In genomic region chr10:17332025-17332767, GRCm38 (mm10) we compare ENCODE assay signal across 8 mouse cellular contexts.
DNase-seq lines count a peak whose midpoint lies in the region; ATAC-seq and TF ChIP-seq lines count a peak whose summit lies in the region.

No protein-coding gene starts in this region.

- no peak for TF ChIP-seq CTCF in intestine, postnatal 0 days (IDR thresholded peaks at IDR 0.05; ENCODE audit: low read depth)
- peak; percentile 35; the same call in 1 of the 2 replicates for TF ChIP-seq CTCF in midbrain, postnatal 0 days (IDR thresholded peaks at IDR 0.05)
- TF ChIP-seq CTCF in thymus, adult 2 months (IDR thresholded peaks at IDR 0.05; ENCODE audit: borderline replicate concordance, control insufficient read depth, extremely low read depth, insufficient read depth, low read length, poor library complexity), result no peak

- peak; percentile 8 for DNase-seq in thymus, postnatal 14 days
- no peak for DNase-seq in thymus, postnatal 25 days
- peak; percentile 25 for DNase-seq in midbrain, postnatal 0 days (ENCODE audit: low spot score)
- DNase-seq in ovary, postnatal 10 days (ENCODE audit: low spot score), result no peak
- DNase-seq in left cerebral cortex, adult 8-10 months (ENCODE audit: low spot score in 2 of 2), result no peak
- no peak for DNase-seq in thymus, adult 2 months

- H3K9me3 ChIP-seq in embryonic facial prominence, embryonic 12.5 days, result no peaks in the 10 kb centered on the region
- no peaks in the 10 kb centered on the region for H3K9me3 ChIP-seq in intestine, postnatal 0 days (ENCODE audit: control insufficient read depth)
- H3K9me3 ChIP-seq in midbrain, postnatal 0 days (ENCODE audit: low read length), result no peaks in the 10 kb centered on the region

- peak overlapping the region; percentile 29 for H3K4me3 ChIP-seq in embryonic facial prominence, embryonic 12.5 days
- peak overlapping the region; percentile 21; the same call in 1 of the 2 replicates for H3K4me3 ChIP-seq in intestine, postnatal 0 days (ENCODE audit: low read depth, low read length)
- peak overlapping the region; percentile 26; the same call in 1 of the 2 replicates for H3K4me3 ChIP-seq in midbrain, postnatal 0 days (ENCODE audit: low read depth, low read length)
- H3K4me3 ChIP-seq in thymus, adult 2 months (ENCODE audit: control insufficient read depth, insufficient read depth, low read length), result no peak overlapping the region

- H3K4me1 ChIP-seq in embryonic facial prominence, embryonic 12.5 days, result peaks cover 35% of the 10 kb centered on the region
- no peaks in the 10 kb centered on the region for H3K4me1 ChIP-seq in intestine, postnatal 0 days (replicated peaks; ENCODE audit: control insufficient read depth, insufficient read depth, low read length)
- peaks cover 5% of the 10 kb centered on the region; the same call in 1 of the 2 replicates for H3K4me1 ChIP-seq in midbrain, postnatal 0 days (ENCODE audit: insufficient read depth, low read length)
- peaks cover 2% of the 10 kb centered on the region; the same call in 1 of the 2 replicates for H3K4me1 ChIP-seq in thymus, adult 2 months (replicated peaks; ENCODE audit: control insufficient read depth, insufficient read depth, low read length)

- H3K27ac ChIP-seq in embryonic facial prominence, embryonic 12.5 days, result peak overlapping the region; percentile 26; the same call in 1 of the 2 replicates
- H3K27ac ChIP-seq in intestine, postnatal 0 days (ENCODE audit: low read depth, low read length), result no peak overlapping the region
- peak overlapping the region; percentile 84 for H3K27ac ChIP-seq in midbrain, postnatal 0 days (ENCODE audit: low read depth, low read length)
- no peak overlapping the region for H3K27ac ChIP-seq in thymus, adult 2 months (ENCODE audit: control insufficient read depth, insufficient read depth, low read length)

- H3K36me3 ChIP-seq in embryonic facial prominence, embryonic 12.5 days, result no peaks in the 10 kb centered on the region
- H3K36me3 ChIP-seq in intestine, postnatal 0 days (ENCODE audit: control insufficient read depth, insufficient read depth), result no peaks in the 10 kb centered on the region
- H3K36me3 ChIP-seq in midbrain, postnatal 0 days (ENCODE audit: insufficient read depth, low read length), result no peaks in the 10 kb centered on the region
- no peaks in the 10 kb centered on the region for H3K36me3 ChIP-seq in thymus, adult 2 months (ENCODE audit: control insufficient read depth, insufficient read depth, low read length)

- peak overlapping the region; percentile 54 for H3K4me2 ChIP-seq in embryonic facial prominence, embryonic 12.5 days (replicated peaks)
- H3K4me2 ChIP-seq in intestine, postnatal 0 days (replicated peaks; ENCODE audit: low read depth), result peak overlapping the region; percentile 59; the same call in 1 of the 2 replicates
- peak overlapping the region; percentile 48 for H3K4me2 ChIP-seq in midbrain, postnatal 0 days (ENCODE audit: low read depth, low read length, poor library complexity, severe bottlenecking)

- 26% methylated on average over 6 of the region's 6 CpGs for WGBS in embryonic facial prominence, embryonic 12.5 days
- WGBS in intestine, postnatal 0 days, result 70% methylated on average over 6 of the region's 6 CpGs
- WGBS in midbrain, postnatal 0 days, result 21% methylated on average over 6 of the region's 6 CpGs
- 68% methylated on average over 6 of the region's 6 CpGs for WGBS in thymus, adult 2 months

- TF ChIP-seq POLR2A in thymus, adult 2 months (IDR thresholded peaks at IDR 0.05; ENCODE audit: control insufficient read depth, extremely low read depth, insufficient read depth, low read length, poor library complexity), result no peak

- no peak for ATAC-seq in embryonic facial prominence, embryonic 12.5 days (ENCODE audit: insufficient number of reproducible peaks, insufficient read depth, low FRiP score, low TSS enrichment)
- ATAC-seq in intestine, postnatal 0 days, result no peak
- no peak for ATAC-seq in midbrain, postnatal 0 days (ENCODE audit: low FRiP score)

- no peak overlapping the region for H3K9ac ChIP-seq in embryonic facial prominence, embryonic 12.5 days
- H3K9ac ChIP-seq in intestine, postnatal 0 days (ENCODE audit: low read depth, low read length), result no peak overlapping the region
- H3K9ac ChIP-seq in midbrain, postnatal 0 days (replicated peaks; ENCODE audit: low read length, poor library complexity, severe bottlenecking), result no peak overlapping the region

- H3K27me3 ChIP-seq in embryonic facial prominence, embryonic 12.5 days, result no peaks in the 10 kb centered on the region
- no peaks in the 10 kb centered on the region for H3K27me3 ChIP-seq in intestine, postnatal 0 days (replicated peaks; ENCODE audit: control insufficient read depth, insufficient read depth, low read length)
- H3K27me3 ChIP-seq in midbrain, postnatal 0 days (ENCODE audit: insufficient read depth, low read length), result no peaks in the 10 kb centered on the region
- H3K27me3 ChIP-seq in thymus, adult 2 months (ENCODE audit: control insufficient read depth, insufficient read depth, low read length), result no peaks in the 10 kb centered on the region

Comparison
In these comparisons a context has a peak if more than half of its experiments do, and no peak if none do; other contexts are left out.
1. DNase-seq: peak in thymus, postnatal 14 days (single experiment) and midbrain, postnatal 0 days (single experiment); none in thymus, postnatal 25 days (single experiment), ovary, postnatal 10 days (single experiment), left cerebral cortex, adult 8-10 months (0 of 2) and thymus, adult 2 months (single experiment).
2. H3K27ac ChIP-seq: peak in embryonic facial prominence, embryonic 12.5 days (single experiment) and midbrain, postnatal 0 days (single experiment); none in intestine, postnatal 0 days (single experiment) and thymus, adult 2 months (single experiment).
3. Peak in every context shown above with its lines, with median percentiles within 50 percentile points of each other: H3K4me2 ChIP-seq.